Mouse (Mus musculus) liver, embryonic 14.5 days (tissue): ENCODE results near the gene Tubg1. TPM values are rescaled to one million over a fixed set of nuclear protein-coding genes. Genes with fewer than 3 reads are reported as not detected.

ENCODE experiments used
- ATAC-seq: fragments of 200-750 bp; cut with Nextera tagmentation; 2 replicates; pipeline ENCODE4 v1.8.0; 2017; ENCODE audit warnings: moderate number of reproducible peaks, mild to moderate bottlenecking, moderate library complexity; ENCODE audit not compliant: insufficient read depth
- DNase-seq, 3 experiments: peaks; one replicate each; pipeline ENCODE4 v3.0.0-alpha.2; 2012 to 2013; ENCODE audit warnings: low read depth in 3 of 3, low spot score in 3 of 3
- H3K27ac ChIP-seq: fragments of 300-500 bp; sonication (generic); 2 replicates; pipeline ENCODE4 v1.5.1; 2014; ENCODE audit warnings: moderate library complexity, mild to moderate bottlenecking, control low read depth, inconsistent platforms
- H3K27me3 ChIP-seq: fragments of 300-500 bp; sonication (generic); 2 replicates; pipeline ENCODE4 v1.6.1; 2014; ENCODE audit warnings: mild to moderate bottlenecking, low read length, moderate library complexity; ENCODE audit not compliant: control insufficient read depth, insufficient read depth
- H3K36me3 ChIP-seq: fragments of 300-500 bp; sonication (generic); replicated peaks from 2 replicates; pipeline ENCODE4 v1.6.1; 2014; ENCODE audit warnings: low read depth; ENCODE audit not compliant: control insufficient read depth, insufficient read depth
- H3K4me1 ChIP-seq, 2 experiments: fragments of 200-500 bp in 1 of 2; fragments of 300-500 bp in 1 of 2; sonication (generic) in 1 of 2; replicated peaks; 2 replicates each; pipeline ENCODE4 v1.6.1; 2012 to 2014; ENCODE audit warnings: antibody characterized with exemption in 1 of 2, inconsistent platforms in 1 of 2, low read length in 1 of 2; ENCODE audit not compliant: control insufficient read depth in 2 of 2, insufficient read depth in 2 of 2
- H3K4me2 ChIP-seq: fragments of 300-500 bp; sonication (generic); 2 replicates; pipeline ENCODE4 v1.6.1; 2014; ENCODE audit warnings: low read depth, mild to moderate bottlenecking, control low read depth, moderate library complexity
- H3K4me3 ChIP-seq, 2 experiments: fragments of 200-500 bp in 1 of 2; fragments of 300-500 bp in 1 of 2; sonication (generic) in 1 of 2; 2 replicates each; pipeline ENCODE4 v1.5.1; 2012 to 2014; ENCODE audit warnings: low read depth in 2 of 2, low read length in 2 of 2, mild to moderate bottlenecking in 2 of 2, control low read depth in 1 of 2, inconsistent platforms in 1 of 2, moderate library complexity in 1 of 2; ENCODE audit not compliant: insufficient read depth in 1 of 2
- H3K9ac ChIP-seq: fragments of 300-500 bp; sonication (generic); replicated peaks from 2 replicates; pipeline ENCODE4 v1.6.1; 2014; ENCODE audit warnings: mild to moderate bottlenecking, control low read depth, moderate library complexity
- H3K9me3 ChIP-seq: fragments of 300-500 bp; sonication (generic); 2 replicates; pipeline ENCODE4 v1.6.1; 2016; ENCODE audit warnings: low read length, mixed read lengths; ENCODE audit not compliant: control insufficient read depth
- CTCF ChIP-seq: IDR thresholded peaks from 2 replicates; pipeline ENCODE4 v1.5.1; 2016; ENCODE audit warnings: antibody characterized with exemption, low read depth, control low read depth
- EP300 ChIP-seq: IDR thresholded peaks from 2 replicates; pipeline ENCODE4 v1.6.1; 2016; ENCODE audit warnings: antibody characterized with exemption, low read depth
- WGBS: fragments of 180-500 bp; shearing (Covaris S2); extraction: QIAGEN DNeasy Blood & Tissue Kit; methylation state at CpG from one replicate; pipeline ENCODE4 v1.1.7; 2014; ENCODE audit not compliant: insufficient replicate concordance; 5-methylcytosine and 5-hydroxymethylcytosine counted together
- polyA plus RNA-seq, 2 experiments: library from polyadenylated mRNA; depleted of rRNA in 1 of 2; stranded (reverse) in 1 of 2; unstranded in 1 of 2; fragments of >200 nt; fragmentation: Nextera tagmentation in 1 of 2; extraction: Ambion mirVana in 1 of 2; gene quantifications; 2 replicates each; pipeline versions ENCODE4 v1.2.1 to v1.2.3; 2012 to 2014

The Tubg1 gene
- polyA plus RNA-seq, 2 experiments = 13.8 to 32.0 TPM

- no peak for TF ChIP-seq CTCF
- no peak for TF ChIP-seq EP300
- Histone ChIP-seq H3K27ac (no peak overlapping the region), H3K36me3 (no peaks in the 10 kb centered on the region), H3K4me2 (no peak overlapping the region), H3K9ac (no peak overlapping the region), H3K27me3 (peaks cover 67% of the 10 kb centered on the region), H3K9me3 (no peaks in the 10 kb centered on the region), H3K4me3 (no peak overlapping the region), H3K4me1 (no peaks in the 10 kb centered on the region)
- no peak for ATAC-seq
- DNase-seq = no peak
- WGBS = 62% methylated on average over 5 of the region's 5 CpGs
Observed at GRCm38 (mm10) chr11:101162772-101163171, 43.0 kb downstream of the Tubg1 start.

GRCm38 (mm10) chr11:101163476-101164350 lies 44.0 kb downstream of the Tubg1 start:
- Histone ChIP-seq H3K27me3 (peaks cover 69% of the 10 kb centered on the region), H3K9me3 (no peaks in the 10 kb centered on the region), H3K4me1 (no peaks in the 10 kb centered on the region), H3K36me3 (no peaks in the 10 kb centered on the region), H3K4me3 (peak overlapping the region in 1 of 2 experiments; percentile 12; a peak in 1 of 4 replicates), H3K9ac (no peak overlapping the region), H3K4me2 (peak overlapping the region; percentile 24), H3K27ac (no peak overlapping the region)
- ATAC-seq (no peak), DNase-seq (no peak)
- no peak for TF ChIP-seq EP300
- no peak for TF ChIP-seq CTCF
- 26% methylated on average over 49 of the region's 49 CpGs for WGBS

GRCm38 (mm10) chr11:101164351-101164665 lies 44.6 kb downstream of the Tubg1 start:
- no peak overlapping the region for H3K27ac ChIP-seq
- no peaks in the 10 kb centered on the region for H3K36me3 ChIP-seq
- H3K9ac ChIP-seq = no peak overlapping the region
- no peaks in the 10 kb centered on the region for H3K9me3 ChIP-seq
- DNase-seq (no peak), ATAC-seq (no peak)
- H3K4me1 ChIP-seq = no peaks in the 10 kb centered on the region
- TF ChIP-seq CTCF (no peak), EP300 (no peak)
- WGBS = 27% methylated on average over 21 of the region's 21 CpGs
- peaks cover 71% of the 10 kb centered on the region for H3K27me3 ChIP-seq
- H3K4me2 ChIP-seq = peak overlapping the region; percentile 24
- peak overlapping the region in 1 of 2 experiments; percentile 12; a peak in 1 of 4 replicates for H3K4me3 ChIP-seq

- Histone ChIP-seq H3K27me3 (peaks cover 77% of the 10 kb centered on the region), H3K9me3 (no peaks in the 10 kb centered on the region), H3K36me3 (no peaks in the 10 kb centered on the region), H3K4me2 (peak overlapping the region; percentile 16; the same call in 1 of the 2 replicates), H3K4me3 (no peak overlapping the region), H3K27ac (no peak overlapping the region), H3K9ac (no peak overlapping the region), H3K4me1 (no peaks in the 10 kb centered on the region)
- TF ChIP-seq CTCF = no peak
- TF ChIP-seq EP300 = no peak
- WGBS = 11% methylated on average over 35 of the region's 35 CpGs
- peak; percentile 48; the same call in 1 of the 2 replicates for ATAC-seq
- no peak for DNase-seq
Observed at GRCm38 (mm10) chr11:101164677-101165580, 45.2 kb downstream of the Tubg1 start.

GRCm38 (mm10) chr11:101166357-101166756 lies 46.6 kb downstream of the Tubg1 start:
- Histone ChIP-seq H3K27ac (no peak overlapping the region), H3K27me3 (peaks cover 92% of the 10 kb centered on the region), H3K9me3 (no peaks in the 10 kb centered on the region), H3K4me3 (no peak overlapping the region), H3K4me1 (no peaks in the 10 kb centered on the region), H3K36me3 (no peaks in the 10 kb centered on the region), H3K9ac (no peak overlapping the region), H3K4me2 (no peak overlapping the region)
- WGBS = 58% methylated on average over 14 of the region's 14 CpGs
- no peak for DNase-seq
- TF ChIP-seq CTCF = no peak
- TF ChIP-seq EP300 = no peak
- ATAC-seq = no peak
